Mouse (Mus musculus) CH12.LX (cell line): ENCODE measurements around the gene Mpp2. TPM values are rescaled to one million over a fixed set of nuclear protein-coding genes. Genes with fewer than 3 reads are reported as not detected.

Experiments
- DNase-seq: peaks from one replicate; pipeline ENCODE4 v3.0.0-alpha.2; 2013; ENCODE audit errors: extremely low read depth
- H3K27ac ChIP-seq: 2 replicates; pipeline ENCODE4 v1.5.1; 2012; ENCODE audit warnings: low read depth, mild to moderate bottlenecking, control low read depth, moderate library complexity; ENCODE audit not compliant: insufficient read depth
- H3K27me3 ChIP-seq: replicated peaks from 2 replicates; pipeline ENCODE3; 2012; ENCODE audit warnings: inconsistent platforms
- H3K36me3 ChIP-seq, 2 experiments: replicated peaks in 1 of 2; 2 replicates each; pipeline versions ENCODE3 to v1.6.1; 2012; ENCODE audit warnings: inconsistent platforms in 1 of 2, low read length in 1 of 2, mild to moderate bottlenecking in 1 of 2, mixed read lengths in 1 of 2, moderate library complexity in 1 of 2; ENCODE audit not compliant: control insufficient read depth in 1 of 2, insufficient read depth in 1 of 2
- H3K4me1 ChIP-seq, 2 experiments: 2 replicates each; pipeline ENCODE4 v1.6.1; 2012; ENCODE audit warnings: inconsistent platforms in 1 of 2, moderate library complexity in 1 of 2; ENCODE audit not compliant: insufficient read depth in 2 of 2, control insufficient read depth in 1 of 2
- H3K4me2 ChIP-seq: 2 replicates; pipeline ENCODE4 v1.6.1; 2012; ENCODE audit warnings: low read depth, mild to moderate bottlenecking, control low read depth; ENCODE audit not compliant: poor library complexity, insufficient read depth, severe bottlenecking
- H3K4me3 ChIP-seq, 3 experiments: fragments of 150-350 bp in 1 of 3; sonication (generic) in 1 of 3; replicated peaks in 1 of 3; 2 replicates each; pipeline versions ENCODE3 to v1.5.1; 2011 to 2012; ENCODE audit warnings: low read depth in 2 of 3, low read length in 2 of 3, mild to moderate bottlenecking in 2 of 3, moderate library complexity in 2 of 3, control low read depth in 1 of 3, improper control_type of control experiment in 1 of 3, inconsistent platforms in 1 of 3, mixed read lengths in 1 of 3; ENCODE audit not compliant: poor library complexity in 1 of 3
- H3K79me2 ChIP-seq: replicated peaks from 2 replicates; pipeline ENCODE4 v1.6.1; 2012; ENCODE audit warnings: mild to moderate bottlenecking, moderate library complexity; ENCODE audit not compliant: control insufficient read depth, poor library complexity, insufficient read depth, severe bottlenecking; ENCODE audit errors: extremely low read depth
- H3K9ac ChIP-seq: 2 replicates; pipeline ENCODE4 v1.6.1; 2012; ENCODE audit warnings: low read depth, mild to moderate bottlenecking, control low read depth, moderate library complexity; ENCODE audit not compliant: insufficient read depth
- H3K9me3 ChIP-seq: replicated peaks from 2 replicates; pipeline ENCODE3; 2012; ENCODE audit warnings: low read length, inconsistent platforms, mixed read lengths
- BHLHE40 ChIP-seq: IDR thresholded peaks from 2 replicates; pipeline ENCODE4 v1.6.1; 2011; ENCODE audit warnings: mild to moderate bottlenecking, low read depth, low read length, improper control_type of control experiment
- CHD1 ChIP-seq: IDR thresholded peaks from 2 replicates; pipeline ENCODE4 v1.6.1; 2012; ENCODE audit warnings: low read depth, low read length, improper control_type of control experiment, inconsistent platforms
- CHD2 ChIP-seq: IDR thresholded peaks from 2 replicates; pipeline ENCODE4 v1.6.1; 2011; ENCODE audit warnings: low read length, improper control_type of control experiment
- CTCF ChIP-seq, 2 experiments: IDR thresholded peaks in 1 of 2; conservative IDR thresholded peaks in 1 of 2; 2 replicates each; pipeline ENCODE4 v1.5.1; 2011 to 2012; ENCODE audit warnings: low read depth in 2 of 2, low read length in 2 of 2, improper control_type of control experiment in 1 of 2, inconsistent platforms in 1 of 2, mild to moderate bottlenecking in 1 of 2, moderate library complexity in 1 of 2
- ELF1 ChIP-seq: IDR thresholded peaks from 2 replicates; pipeline ENCODE4 v1.6.1; 2014; ENCODE audit warnings: low read depth, mild to moderate bottlenecking, inconsistent platforms, low read length, improper control_type of control experiment
- GABPA ChIP-seq: IDR thresholded peaks from 2 replicates; pipeline ENCODE4 v1.6.1; 2012; ENCODE audit warnings: low read depth, low read length, improper control_type of control experiment, inconsistent platforms; ENCODE audit not compliant: insufficient replicate concordance
- HCFC1 ChIP-seq: IDR thresholded peaks from 2 replicates; pipeline ENCODE4 v1.6.1; 2012; ENCODE audit warnings: low read depth, mild to moderate bottlenecking, inconsistent platforms, low read length, improper control_type of control experiment
- MAFK ChIP-seq: IDR thresholded peaks from 2 replicates; pipeline ENCODE4 v1.6.1; 2011; ENCODE audit warnings: low read length, improper control_type of control experiment; ENCODE audit not compliant: insufficient replicate concordance
- MAX ChIP-seq: IDR thresholded peaks from 2 replicates; pipeline ENCODE4 v1.6.1; 2011; ENCODE audit warnings: low read length, improper control_type of control experiment
- MEF2A ChIP-seq: IDR thresholded peaks from 2 replicates; pipeline ENCODE4 v1.6.1; 2014; ENCODE audit warnings: low read depth, mild to moderate bottlenecking, inconsistent platforms, low read length, improper control_type of control experiment, borderline replicate concordance
- NRF1 ChIP-seq: IDR thresholded peaks from 2 replicates; pipeline ENCODE4 v1.6.1; 2014; ENCODE audit warnings: low read depth, mild to moderate bottlenecking, inconsistent platforms, low read length, improper control_type of control experiment, moderate library complexity
- PAX5 ChIP-seq: IDR thresholded peaks from 2 replicates; pipeline ENCODE4 v1.6.1; 2012; ENCODE audit warnings: low read length, inconsistent platforms, mixed read lengths
- RCOR1 ChIP-seq: conservative IDR thresholded peaks from 2 replicates; pipeline ENCODE4 v1.6.1; 2012; ENCODE audit warnings: low read depth, mild to moderate bottlenecking, inconsistent platforms, low read length, improper control_type of control experiment
- TBP ChIP-seq: conservative IDR thresholded peaks from 2 replicates; pipeline ENCODE4 v1.6.1; 2011; ENCODE audit warnings: low read depth, low read length, improper control_type of control experiment
- TCF12 ChIP-seq: IDR thresholded peaks from 2 replicates; pipeline ENCODE4 v1.6.1; 2014; ENCODE audit warnings: low read depth, mild to moderate bottlenecking, inconsistent platforms, low read length, improper control_type of control experiment
- UBTF ChIP-seq: IDR thresholded peaks from 2 replicates; pipeline ENCODE4 v1.6.1; 2012; ENCODE audit warnings: low read depth, mild to moderate bottlenecking, inconsistent platforms, low read length, improper control_type of control experiment, moderate library complexity
- USF1 ChIP-seq: IDR thresholded peaks from 2 replicates; pipeline ENCODE4 v1.6.1; 2014; ENCODE audit warnings: low read depth, mild to moderate bottlenecking, inconsistent platforms, low read length, improper control_type of control experiment
- USF2 ChIP-seq: conservative IDR thresholded peaks from 2 replicates; pipeline ENCODE4 v1.6.1; 2011; ENCODE audit warnings: low read depth, low read length, improper control_type of control experiment
- ZC3H11A ChIP-seq: IDR thresholded peaks from 2 replicates; pipeline ENCODE4 v1.6.1; 2012; ENCODE audit warnings: low read depth, mild to moderate bottlenecking, inconsistent platforms, low read length, improper control_type of control experiment
- ZMIZ1 ChIP-seq: IDR thresholded peaks from 2 replicates; pipeline ENCODE4 v1.6.1; 2012; ENCODE audit warnings: low read depth, mild to moderate bottlenecking, inconsistent platforms, low read length, improper control_type of control experiment
- dilution Hi-C: fragments of 300-500 bp; cut with MboI; formaldehyde crosslinking; loops from 2 replicates; pipeline ENCODE4 v1.14.3; 2020; ENCODE audit warnings: low sequenced_read_pairs; ENCODE audit not compliant: extremely low pct_unique_long_range_greater_than_20kb, extremely low pct_ligation_motif_present
- in situ Hi-C: fragments of 300-500 bp; cut with MboI; formaldehyde crosslinking; loops from 3 replicates; pipeline ENCODE4 v1.14.3; 2019; ENCODE audit warnings: low sequenced_read_pairs, low pct_ligation_motif_present, low pct_unique_long_range_greater_than_20kb, mixed read lengths
- polyA plus RNA-seq: library from polyadenylated mRNA; unstranded; fragments of >175 nt; gene quantifications from 2 replicates; pipeline ENCODE4 v1.2.1, GENCODE M21; 2012; ENCODE audit warnings: low read depth; ENCODE audit not compliant: insufficient read length
- total RNA-seq, 2 experiments: library from RNA; depleted of rRNA; stranded (reverse); fragments of 300-350 nt in 1 of 2; fragments of >200 nt in 1 of 2; gene quantifications; 2 replicates each; pipeline ENCODE4 v1.2.3; 2012 to 2014

Gene Mpp2
- total and polyA plus RNA-seq, 3 experiments: 0.35 to 3.1 (median 0.83) TPM

DNA sequence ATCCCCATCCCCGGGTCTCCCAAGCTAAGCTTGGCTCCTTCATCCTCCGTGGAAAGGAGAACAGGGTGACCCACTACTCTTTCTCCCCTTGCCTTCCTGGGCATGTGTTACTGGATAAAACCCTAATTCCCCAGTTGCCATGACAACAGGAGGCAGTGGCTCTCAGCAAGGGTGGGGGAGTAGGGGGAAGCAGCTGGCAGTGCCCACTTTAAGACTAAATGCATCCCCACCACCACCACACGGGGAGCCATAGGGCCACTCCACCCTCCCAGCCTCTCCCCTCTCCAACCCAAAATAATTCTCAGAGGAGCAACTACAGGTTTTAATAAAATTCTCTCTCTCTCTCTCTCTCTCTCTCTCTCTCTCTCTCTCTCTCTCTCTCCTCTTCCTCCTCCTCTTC lies 2.0 kb downstream of the Mpp2 start:
- TF ChIP-seq GABPA (no peak), MAX (no peak), NRF1 (no peak), CHD2 (no peak), TBP (no peak), HCFC1 (no peak), CTCF (conservative IDR thresholded peaks at IDR 0.05 in 1 of 2, IDR thresholded peaks at IDR 0.05 in 1 of 2; ENCODE audit: low read depth in 2 of 2, low read length in 2 of 2) (no peak), UBTF (no peak), CHD1 (no peak), ELF1 (no peak), MAFK (no peak)
- peaks cover 3 to 31% of the 10 kb centered on the region in 2 experiments; a peak in 3 of 4 replicates for H3K4me1 ChIP-seq

DNA sequence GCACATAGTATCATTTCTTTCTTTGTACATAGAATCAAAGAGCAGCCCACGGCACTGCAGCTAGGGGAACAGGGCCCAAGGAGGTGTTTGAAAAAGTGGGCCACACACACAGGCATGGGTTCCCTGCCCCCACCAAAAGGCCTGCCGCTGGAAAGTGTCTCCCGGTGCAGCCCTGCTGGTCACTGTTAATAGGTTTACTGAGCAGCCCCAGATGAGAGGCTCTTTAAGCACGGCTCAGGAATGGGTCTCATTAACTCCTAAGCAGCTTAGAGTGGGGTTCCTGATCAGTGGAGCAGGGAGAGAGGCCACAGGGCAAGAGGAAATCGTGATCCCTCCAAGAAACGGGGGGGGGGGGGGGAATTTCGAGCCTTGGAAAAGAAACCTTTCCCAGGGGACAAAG lies 4.2 kb downstream of the Mpp2 start:
- Histone ChIP-seq H3K4me2 (no peak overlapping the region), H3K4me1 (peaks cover 3 to 28% of the 10 kb centered on the region in 2 experiments; a peak in 3 of 4 replicates), H3K9ac (no peak overlapping the region), H3K4me3 (no peak overlapping the region), H3K27ac (no peak overlapping the region), H3K36me3 (no peaks in the 10 kb centered on the region), H3K79me2 (no peaks in the 10 kb centered on the region), H3K9me3 (peaks cover 18% of the 10 kb centered on the region), H3K27me3 (peaks cover 66% of the 10 kb centered on the region)
- no peak for DNase-seq
- in situ Hi-C loops: no loop called here
- dilution Hi-C loops: no loop called here
- no peak for TF ChIP-seq GABPA
- TF ChIP-seq USF2: no peak
- no peak for TF ChIP-seq NRF1
- no peak for TF ChIP-seq BHLHE40
- TF ChIP-seq ZMIZ1: no peak
- TF ChIP-seq MEF2A: no peak
- TF ChIP-seq ZC3H11A: no peak
- no peak for TF ChIP-seq TCF12
- TF ChIP-seq PAX5: no peak
- no peak for TF ChIP-seq RCOR1
- TF ChIP-seq USF1: no peak

More for the DNA sequence above, 2.0 kb downstream of the Mpp2 start:
- H3K4me2 ChIP-seq: no peak overlapping the region
- dilution Hi-C loops: no loop called here
- no peak overlapping the region for H3K9ac ChIP-seq
- H3K36me3 ChIP-seq: no peaks in the 10 kb centered on the region
- peaks cover 70% of the 10 kb centered on the region for H3K27me3 ChIP-seq
- peaks cover 18% of the 10 kb centered on the region for H3K9me3 ChIP-seq
- H3K27ac ChIP-seq: no peak overlapping the region
- in situ Hi-C loops: no loop called here
- no peak overlapping the region for H3K4me3 ChIP-seq
- DNase-seq: no peak
- no peaks in the 10 kb centered on the region for H3K79me2 ChIP-seq
